Mouse (Mus musculus): ENCODE data around the gene Mapk14. TPM values are rescaled to one million over a fixed set of nuclear protein-coding genes. Genes with fewer than 3 reads are reported as not detected.

The Mapk14 gene
- total and polyA plus RNA-seq, 2 experiments from 2014 or later = 19.0 to 40.5 TPM

DNA sequence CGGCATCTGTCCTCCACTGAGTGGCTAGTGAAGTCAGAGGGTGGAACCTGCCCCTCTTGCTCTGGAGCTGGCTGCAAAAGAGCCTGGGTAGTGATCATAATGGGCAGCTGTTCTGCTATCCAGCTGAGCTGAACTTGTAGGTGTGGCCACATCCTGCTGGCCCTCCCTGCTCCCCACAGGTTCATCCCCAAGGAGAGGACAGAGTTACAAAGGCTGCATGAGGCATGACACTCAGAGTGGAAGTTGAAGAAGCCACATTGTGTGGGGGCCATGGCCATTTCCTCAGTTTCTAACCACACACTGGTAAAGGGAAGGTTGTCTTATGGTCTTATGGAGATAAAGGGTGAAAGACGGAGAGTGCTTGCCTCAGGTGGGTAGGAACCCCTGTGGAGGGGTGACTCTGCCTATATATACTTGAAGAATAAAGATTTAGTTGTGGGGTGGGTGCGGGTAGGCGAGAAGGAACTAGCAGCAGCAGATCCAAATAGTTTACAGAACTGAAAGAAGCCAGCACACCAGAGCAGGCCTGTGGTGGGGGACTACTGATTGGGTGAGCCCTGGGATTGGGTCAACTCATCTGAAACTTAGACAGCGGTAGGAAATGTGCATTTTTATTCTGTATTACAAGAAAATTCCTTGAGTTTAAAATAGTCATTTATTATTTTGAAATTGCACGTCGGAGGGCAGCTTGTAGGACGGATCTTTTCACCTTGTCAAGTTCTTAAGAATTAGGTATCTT, 18.6 kb downstream of the Mapk14 start:
- no peak for DNase-seq (ENCODE audit: low spot score)
- Histone ChIP-seq H3K27ac (ENCODE audit: low read depth, low read length) (no peak overlapping the region), H3K9me3 (ENCODE audit: low read length) (no peaks in the 10 kb centered on the region), H3K9ac (replicated peaks; ENCODE audit: low read length, poor library complexity, severe bottlenecking) (no peak overlapping the region), H3K4me3 (ENCODE audit: low read depth, low read length) (no peak overlapping the region), H3K4me2 (ENCODE audit: low read depth, low read length, poor library complexity, severe bottlenecking) (no peak overlapping the region), H3K36me3 (ENCODE audit: insufficient read depth, low read length) (0 out of 2 replicates have a peak, but pooled peaks cover 3% of the 10 kb centered on the region), H3K27me3 (ENCODE audit: insufficient read depth, low read length) (no peaks in the 10 kb centered on the region), H3K4me1 (ENCODE audit: insufficient read depth, low read length) (no peaks in the 10 kb centered on the region)
- 91% methylated on average over 8 of the region's 8 CpGs for WGBS
- ATAC-seq (ENCODE audit: low FRiP score) = no peak
- TF ChIP-seq CTCF (IDR thresholded peaks at IDR 0.05) = no peak

DNA sequence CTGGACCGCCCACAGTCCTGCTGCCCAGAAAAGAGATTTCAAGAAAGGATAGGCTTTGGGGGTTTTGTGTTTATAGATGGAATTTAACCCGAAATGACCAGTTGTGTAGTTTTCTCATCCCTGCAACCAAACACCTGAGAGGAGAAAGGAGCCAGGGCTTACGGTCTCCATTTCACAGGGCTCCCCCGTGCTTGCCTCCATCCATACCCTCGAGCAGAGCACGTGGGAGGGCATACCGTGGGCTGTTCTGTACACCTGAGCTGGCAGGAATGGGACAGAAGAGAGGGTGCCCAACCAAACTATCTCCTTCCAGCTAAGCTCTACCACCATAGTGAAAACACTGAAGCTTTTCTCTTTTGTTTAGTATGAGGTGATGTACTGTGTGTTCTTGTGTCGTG, 19.2 kb downstream of the Mapk14 start:
- Histone ChIP-seq H3K27ac (ENCODE audit: low read depth, low read length) (no peak overlapping the region), H3K4me1 (ENCODE audit: insufficient read depth, low read length) (no peaks in the 10 kb centered on the region), H3K27me3 (ENCODE audit: insufficient read depth, low read length) (no peaks in the 10 kb centered on the region), H3K36me3 (ENCODE audit: insufficient read depth, low read length) (peaks cover 8% of the 10 kb centered on the region), H3K4me2 (ENCODE audit: low read depth, low read length, poor library complexity, severe bottlenecking) (no peak overlapping the region), H3K9me3 (ENCODE audit: low read length) (no peaks in the 10 kb centered on the region), H3K4me3 (ENCODE audit: low read depth, low read length) (no peak overlapping the region), H3K9ac (replicated peaks; ENCODE audit: low read length, poor library complexity, severe bottlenecking) (no peak overlapping the region)
- DNase-seq (ENCODE audit: low spot score) (no peak), ATAC-seq (ENCODE audit: low FRiP score) (no peak)
- 97% methylated on average over 8 of the region's 8 CpGs for WGBS
- TF ChIP-seq CTCF (IDR thresholded peaks at IDR 0.05) = no peak

DNA sequence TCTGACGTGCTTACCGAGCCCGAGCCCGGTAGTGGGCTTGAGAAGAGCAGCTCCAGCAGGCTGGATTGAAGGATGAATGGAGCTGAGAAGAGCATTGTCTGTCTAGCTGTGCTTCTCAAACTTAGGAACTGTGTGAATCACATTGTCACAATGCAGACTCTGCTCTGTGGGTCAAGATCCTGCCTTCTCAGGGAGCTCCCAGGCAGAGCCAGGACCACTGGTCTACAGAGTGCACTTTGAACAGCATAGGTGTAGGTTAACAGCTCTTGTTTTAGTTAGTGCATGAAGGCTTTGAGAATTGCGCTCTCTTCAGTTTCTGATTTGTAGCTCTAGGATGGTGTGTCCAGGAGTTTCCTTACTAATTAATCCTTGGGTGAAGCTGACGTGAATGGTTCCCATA, 20.1 kb downstream of the Mapk14 start:
- Histone ChIP-seq H3K4me2 (ENCODE audit: low read depth, low read length, poor library complexity, severe bottlenecking) (no peak overlapping the region), H3K36me3 (ENCODE audit: insufficient read depth, low read length) (peaks cover 14% of the 10 kb centered on the region), H3K4me1 (ENCODE audit: insufficient read depth, low read length) (no peaks in the 10 kb centered on the region), H3K27ac (ENCODE audit: low read depth, low read length) (no peak overlapping the region), H3K27me3 (ENCODE audit: insufficient read depth, low read length) (no peaks in the 10 kb centered on the region), H3K9me3 (ENCODE audit: low read length) (no peaks in the 10 kb centered on the region), H3K9ac (replicated peaks; ENCODE audit: low read length, poor library complexity, severe bottlenecking) (no peak overlapping the region), H3K4me3 (ENCODE audit: low read depth, low read length) (no peak overlapping the region)
- TF ChIP-seq CTCF (IDR thresholded peaks at IDR 0.05) = no peak
- DNase-seq (ENCODE audit: low spot score) = no peak
- 88% methylated on average over 6 of the region's 6 CpGs for WGBS
- ATAC-seq (ENCODE audit: low FRiP score) = no peak

DNA sequence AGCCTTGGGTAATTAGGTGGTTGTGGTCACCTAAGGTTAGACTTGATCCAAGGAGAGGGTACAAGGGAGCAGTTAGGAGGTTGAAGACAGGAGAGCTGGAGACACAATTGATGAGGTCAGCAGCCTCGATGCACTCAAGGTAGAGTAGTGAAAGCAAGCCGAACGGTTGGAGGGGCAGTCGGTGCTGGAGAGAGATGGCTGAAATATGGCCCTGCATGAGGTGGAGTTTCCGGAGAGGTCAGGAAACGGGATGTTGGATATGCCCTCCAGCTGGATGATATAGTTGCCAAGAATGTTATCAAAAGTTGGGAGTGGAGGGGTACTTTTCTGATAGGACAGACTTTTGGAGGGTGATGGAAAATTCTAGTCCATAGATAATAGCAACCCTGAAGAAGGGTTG, 21.2 kb downstream of the Mapk14 start:
- ATAC-seq (ENCODE audit: low FRiP score) (no peak), DNase-seq (ENCODE audit: low spot score) (no peak)
- Histone ChIP-seq H3K36me3 (ENCODE audit: insufficient read depth, low read length) (peaks cover 14% of the 10 kb centered on the region), H3K27ac (ENCODE audit: low read depth, low read length) (no peak overlapping the region), H3K9ac (replicated peaks; ENCODE audit: low read length, poor library complexity, severe bottlenecking) (no peak overlapping the region), H3K9me3 (ENCODE audit: low read length) (no peaks in the 10 kb centered on the region), H3K27me3 (ENCODE audit: insufficient read depth, low read length) (no peaks in the 10 kb centered on the region), H3K4me2 (ENCODE audit: low read depth, low read length, poor library complexity, severe bottlenecking) (no peak overlapping the region), H3K4me1 (ENCODE audit: insufficient read depth, low read length) (no peaks in the 10 kb centered on the region), H3K4me3 (ENCODE audit: low read depth, low read length) (no peak overlapping the region)
- 87% methylated on average over 6 of the region's 6 CpGs for WGBS
- TF ChIP-seq CTCF (IDR thresholded peaks at IDR 0.05) = no peak

DNA sequence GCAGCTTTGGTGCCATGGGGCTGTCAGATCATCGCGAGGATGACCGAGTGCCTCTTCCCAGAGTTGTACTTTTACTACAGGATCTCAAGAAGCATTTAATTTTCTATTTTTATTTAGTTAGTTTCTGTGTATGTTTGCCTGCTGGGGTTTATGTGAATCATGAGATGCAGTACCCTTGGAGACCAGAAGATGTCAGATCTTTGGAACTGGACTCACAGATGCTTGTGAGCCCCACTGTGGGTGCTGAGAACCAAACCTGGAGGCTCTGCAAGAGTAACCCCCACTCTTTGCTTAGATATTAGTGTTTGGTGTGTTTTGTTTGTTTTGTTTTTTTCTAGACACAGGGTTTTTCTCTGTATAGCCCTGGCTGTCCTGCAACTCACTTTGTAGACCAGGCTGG, 22.9 kb downstream of the Mapk14 start:
- H3K27me3 ChIP-seq (ENCODE audit: insufficient read depth, low read length) = no peaks in the 10 kb centered on the region
- H3K9me3 ChIP-seq (ENCODE audit: low read length) = no peaks in the 10 kb centered on the region
- DNase-seq (ENCODE audit: low spot score) (no peak), ATAC-seq (ENCODE audit: low FRiP score) (no peak)
- 97% methylated on average over 3 of the region's 3 CpGs for whole genome bisulfite sequencing
- H3K27ac ChIP-seq (ENCODE audit: low read depth, low read length) = no peak overlapping the region
- H3K4me2 ChIP-seq (ENCODE audit: low read depth, low read length, poor library complexity, severe bottlenecking) = no peak overlapping the region
- peak; percentile 15; the same call in 1 of the 2 replicates for TF ChIP-seq CTCF (IDR thresholded peaks at IDR 0.05)
- H3K36me3 ChIP-seq (ENCODE audit: insufficient read depth, low read length) = peaks cover 14% of the 10 kb centered on the region
- H3K9ac ChIP-seq (replicated peaks; ENCODE audit: low read length, poor library complexity, severe bottlenecking) = no peak overlapping the region
- H3K4me3 ChIP-seq (ENCODE audit: low read depth, low read length) = no peak overlapping the region
- no peaks in the 10 kb centered on the region for H3K4me1 ChIP-seq (ENCODE audit: insufficient read depth, low read length)

DNA sequence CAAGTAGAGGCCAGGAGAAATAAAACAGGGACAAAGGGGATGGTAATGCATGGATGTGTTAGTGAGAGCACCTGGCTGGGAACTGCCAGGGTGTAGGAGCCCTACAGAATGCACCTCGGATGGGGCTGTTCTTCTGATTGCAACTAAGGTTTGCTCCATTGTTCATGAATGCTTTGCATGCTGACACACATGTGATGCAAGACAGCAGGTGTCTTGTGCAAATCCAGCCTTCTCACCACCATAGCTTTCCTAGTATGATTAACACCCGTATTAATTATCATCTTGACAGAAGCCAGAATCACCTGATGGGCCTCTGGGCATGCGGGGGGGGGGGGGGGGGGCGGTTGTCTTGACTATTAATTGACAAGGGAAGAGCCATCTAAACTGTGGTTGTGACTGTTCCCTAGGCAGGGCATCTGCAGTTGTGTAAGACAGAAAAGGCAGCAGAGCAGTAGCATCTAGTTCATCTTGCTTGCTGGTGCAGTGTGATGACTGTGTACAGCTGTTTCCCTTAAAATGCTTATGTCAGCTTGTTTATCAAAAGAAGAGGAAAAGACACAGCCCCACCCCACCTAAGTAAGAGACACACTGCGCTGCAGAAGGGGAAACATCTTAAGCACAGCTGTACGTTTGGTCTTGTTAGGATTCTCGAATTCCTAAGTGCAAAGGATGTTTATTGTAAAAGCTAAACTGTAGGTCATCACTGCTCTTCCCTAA, 24.9 kb downstream of the Mapk14 start:
- Histone ChIP-seq H3K4me1 (ENCODE audit: insufficient read depth, low read length) (no peaks in the 10 kb centered on the region), H3K4me3 (ENCODE audit: low read depth, low read length) (no peak overlapping the region), H3K9ac (replicated peaks; ENCODE audit: low read length, poor library complexity, severe bottlenecking) (no peak overlapping the region), H3K4me2 (ENCODE audit: low read depth, low read length, poor library complexity, severe bottlenecking) (no peak overlapping the region), H3K36me3 (ENCODE audit: insufficient read depth, low read length) (peaks cover 18% of the 10 kb centered on the region), H3K9me3 (ENCODE audit: low read length) (no peaks in the 10 kb centered on the region), H3K27me3 (ENCODE audit: insufficient read depth, low read length) (no peaks in the 10 kb centered on the region), H3K27ac (ENCODE audit: low read depth, low read length) (no peak overlapping the region)
- ATAC-seq (ENCODE audit: low FRiP score) (no peak), DNase-seq (ENCODE audit: low spot score) (no peak)
- no peak for TF ChIP-seq CTCF (IDR thresholded peaks at IDR 0.05)
- WGBS = 84% methylated on average over 7 of the region's 7 CpGs

All from midbrain, postnatal 0 days (tissue).